Mouse (Mus musculus) macrophage (primary cell): ENCODE results near the gene Nme8. TPM values are rescaled to one million over a fixed set of nuclear protein-coding genes. Genes with fewer than 3 reads are reported as not detected.

Experiments
- H3K27ac ChIP-seq: fragments of 350-480 bp; formaldehyde crosslinking; 2 replicates; pipeline ENCODE4 v1.9.0; 2021
- H3K36me3 ChIP-seq: fragments of 350-480 bp; formaldehyde crosslinking; 2 replicates; pipeline ENCODE4 v1.9.0; 2021; ENCODE audit errors: inconsistent target
- H3K4me3 ChIP-seq: fragments of 350-480 bp; formaldehyde crosslinking; 2 replicates; pipeline ENCODE4 v1.9.0; 2021; ENCODE audit errors: inconsistent target
- H3K79me2 ChIP-seq: fragments of 350-480 bp; formaldehyde crosslinking; 2 replicates; pipeline ENCODE4 v1.9.0; 2021; ENCODE audit errors: inconsistent target
- WGBS: methylation state at CpG from one replicate; pipeline ENCODE4 v1.1.7; 2026; ENCODE audit warnings: inconsistent platforms; ENCODE audit not compliant: missing documents; 5-methylcytosine and 5-hydroxymethylcytosine counted together
- polyA plus RNA-seq: library from polyadenylated mRNA; stranded (reverse); fragments of 250-400 nt; gene quantifications from 3 replicates; pipeline ENCODE4 v1.2.4, GENCODE M21; 2018; ENCODE audit warnings: inconsistent platforms

The Nme8 gene
- polyA plus RNA-seq, 1 experiment from 2014 or later, result not detected

GRCm38 (mm10) chr13:19682879-19683640 is 14.5 kb downstream of the Nme8 start:
- H3K36me3 ChIP-seq, result no peaks in the 10 kb centered on the region
- no peaks in the 10 kb centered on the region for H3K79me2 ChIP-seq
- H3K27ac ChIP-seq, result no peak overlapping the region
- H3K4me3 ChIP-seq, result no peak overlapping the region
- WGBS, result 92% methylated on average over 7 of the region's 8 CpGs

GRCm38 (mm10) chr13:19674601-19675000 is 23.0 kb downstream of the Nme8 start:
- H3K27ac ChIP-seq, result no peak overlapping the region
- no peaks in the 10 kb centered on the region for H3K79me2 ChIP-seq
- no peaks in the 10 kb centered on the region for H3K36me3 ChIP-seq
- H3K4me3 ChIP-seq, result no peak overlapping the region

- WGBS, result 92% methylated on average over 3 of the region's 3 CpGs
- no peak overlapping the region for H3K4me3 ChIP-seq
- no peaks in the 10 kb centered on the region for H3K79me2 ChIP-seq
- no peaks in the 10 kb centered on the region for H3K36me3 ChIP-seq
- H3K27ac ChIP-seq, result no peak overlapping the region
Measured at GRCm38 (mm10) chr13:19674025-19674424, 23.6 kb downstream of the Nme8 start.

- H3K79me2 ChIP-seq, result no peaks in the 10 kb centered on the region
- no peak overlapping the region for H3K27ac ChIP-seq
- no peaks in the 10 kb centered on the region for H3K36me3 ChIP-seq
- 92% methylated on average over 4 of the region's 4 CpGs for WGBS
- no peak overlapping the region for H3K4me3 ChIP-seq
Measured at GRCm38 (mm10) chr13:19668355-19669140, 29.0 kb downstream of the Nme8 start.

- H3K36me3 ChIP-seq, result no peaks in the 10 kb centered on the region
- no peak overlapping the region for H3K4me3 ChIP-seq
- WGBS, result 95% methylated on average over 2 of the region's 2 CpGs
- H3K79me2 ChIP-seq, result no peaks in the 10 kb centered on the region
- H3K27ac ChIP-seq, result no peak overlapping the region
Measured at GRCm38 (mm10) chr13:19652405-19652804, 45.2 kb downstream of the Nme8 start.

- no peak overlapping the region for H3K4me3 ChIP-seq
- no peak overlapping the region for H3K27ac ChIP-seq
- no peaks in the 10 kb centered on the region for H3K79me2 ChIP-seq
- H3K36me3 ChIP-seq, result no peaks in the 10 kb centered on the region
- WGBS, result 100% methylated on average over 2 of the region's 2 CpGs
Measured at GRCm38 (mm10) chr13:19649824-19650223, 47.8 kb downstream of the Nme8 start.

- 85% methylated on average over 2 of the region's 2 CpGs for WGBS
- H3K27ac ChIP-seq, result no peak overlapping the region
- H3K4me3 ChIP-seq, result no peak overlapping the region
- H3K36me3 ChIP-seq, result no peaks in the 10 kb centered on the region
- H3K79me2 ChIP-seq, result no peaks in the 10 kb centered on the region
Measured at GRCm38 (mm10) chr13:19644225-19644624, 53.4 kb downstream of the Nme8 start.

- Histone ChIP-seq H3K79me2 (no peaks in the 10 kb centered on the region), H3K36me3 (no peaks in the 10 kb centered on the region), H3K27ac (no peak overlapping the region), H3K4me3 (no peak overlapping the region)
- WGBS, result 90% methylated on average over 1 of the region's 1 CpGs
Measured at GRCm38 (mm10) chr13:19643519-19643918, 54.1 kb downstream of the Nme8 start.

GRCm38 (mm10) chr13:19640203-19640851 is 57.3 kb downstream of the Nme8 start:
- Histone ChIP-seq H3K36me3 (no peaks in the 10 kb centered on the region), H3K4me3 (no peak overlapping the region), H3K79me2 (no peaks in the 10 kb centered on the region), H3K27ac (no peak overlapping the region)
- WGBS, result 76% methylated on average over 2 of the region's 2 CpGs

GRCm38 (mm10) chr13:19636131-19636530 is 61.5 kb downstream of the Nme8 start:
- no peak overlapping the region for H3K27ac ChIP-seq
- no peaks in the 10 kb centered on the region for H3K79me2 ChIP-seq
- 44% methylated on average over 4 of the region's 4 CpGs for WGBS
- no peak overlapping the region for H3K4me3 ChIP-seq
- no peaks in the 10 kb centered on the region for H3K36me3 ChIP-seq

- Histone ChIP-seq H3K79me2 (no peaks in the 10 kb centered on the region), H3K27ac (no peak overlapping the region), H3K36me3 (no peaks in the 10 kb centered on the region), H3K4me3 (no peak overlapping the region)
- 98% methylated on average over 5 of the region's 5 CpGs for WGBS
Measured at GRCm38 (mm10) chr13:19630768-19631709, 66.6 kb downstream of the Nme8 start.

GRCm38 (mm10) chr13:19626473-19626872 is 71.1 kb downstream of the Nme8 start:
- H3K27ac ChIP-seq, result no peak overlapping the region
- WGBS, result 73% methylated on average over 1 of the region's 1 CpGs
- no peaks in the 10 kb centered on the region for H3K36me3 ChIP-seq
- H3K4me3 ChIP-seq, result no peak overlapping the region
- H3K79me2 ChIP-seq, result no peaks in the 10 kb centered on the region

GRCm38 (mm10) chr13:19624632-19625320 is 72.8 kb downstream of the Nme8 start:
- Histone ChIP-seq H3K36me3 (no peaks in the 10 kb centered on the region), H3K4me3 (no peak overlapping the region), H3K79me2 (no peaks in the 10 kb centered on the region), H3K27ac (no peak overlapping the region)
- 92% methylated on average over 9 of the region's 11 CpGs for WGBS
